In genomic region chr7:128740334-128740733, GRCm38 (mm10) we compare ENCODE assay signal across 7 mouse cellular contexts. TPM values are rescaled to one million over a fixed set of nuclear protein-coding genes. Genes with fewer than 3 reads are reported as not detected.
DNase-seq lines count a peak whose midpoint lies in the region; ATAC-seq lines count a peak whose summit lies in the region.

Gene Mcmbp, minus strand, starts transcription at chr7:128740495.

- H3K36me3 ChIP-seq in embryonic facial prominence, embryonic 10.5 days (replicated peaks), result peaks cover 29% of the 10 kb centered on the region
- peaks cover 26% of the 10 kb centered on the region for H3K36me3 ChIP-seq in limb, embryonic 10.5 days
- H3K36me3 ChIP-seq in midbrain, embryonic 13.5 days, result no peaks in the 10 kb centered on the region; the same call in 1 of the 2 replicates

- H3K4me2 ChIP-seq in midbrain, embryonic 13.5 days (replicated peaks), result peak within 1 kb of the TSS; percentile 90

- peak within 1 kb of the TSS; percentile 99 for H3K4me3 ChIP-seq in embryonic facial prominence, embryonic 10.5 days
- H3K4me3 ChIP-seq in limb, embryonic 10.5 days, result peak within 1 kb of the TSS; percentile 99
- H3K4me3 ChIP-seq in midbrain, embryonic 13.5 days (replicated peaks), result peak within 1 kb of the TSS; percentile 99

- H3K9ac ChIP-seq in midbrain, embryonic 13.5 days (replicated peaks), result peak within 1 kb of the TSS; percentile 97

- WGBS in embryonic facial prominence, embryonic 10.5 days, result under 1% methylated on average over 35 of the region's 35 CpGs
- under 1% methylated on average over 35 of the region's 35 CpGs for whole genome bisulfite sequencing in limb, embryonic 10.5 days
- WGBS in midbrain, embryonic 13.5 days, result 0% methylated on average over 35 of the region's 35 CpGs

- peak; percentile 63 for ATAC-seq in granulocyte monocyte progenitor cell, adult 5-6 weeks (replicated peaks; ENCODE audit: poor library complexity, severe bottlenecking)
- ATAC-seq in midbrain, embryonic 13.5 days, result peak; percentile 88

- H3K27me3 ChIP-seq in embryonic facial prominence, embryonic 10.5 days (replicated peaks; ENCODE audit: low read depth, poor library complexity, severe bottlenecking), result peaks cover 19% of the 10 kb centered on the region
- H3K27me3 ChIP-seq in limb, embryonic 10.5 days (ENCODE audit: low read depth, poor library complexity, severe bottlenecking), result peaks cover 4% of the 10 kb centered on the region; the same call in 1 of the 2 replicates
- H3K27me3 ChIP-seq in midbrain, embryonic 13.5 days, result peaks cover 12% of the 10 kb centered on the region

- H3K4me1 ChIP-seq in embryonic facial prominence, embryonic 10.5 days, result peaks cover 30% of the 10 kb centered on the region
- H3K4me1 ChIP-seq in limb, embryonic 10.5 days, result peaks cover 18% of the 10 kb centered on the region
- H3K4me1 ChIP-seq in midbrain, embryonic 13.5 days (replicated peaks), result peaks cover 32% of the 10 kb centered on the region

- H3K9me3 ChIP-seq in embryonic facial prominence, embryonic 10.5 days, result no peaks in the 10 kb centered on the region
- H3K9me3 ChIP-seq in limb, embryonic 10.5 days (replicated peaks), result no peaks in the 10 kb centered on the region
- no peaks in the 10 kb centered on the region for H3K9me3 ChIP-seq in midbrain, embryonic 13.5 days

- H3K27ac ChIP-seq in embryonic facial prominence, embryonic 10.5 days (replicated peaks), result peak within 1 kb of the TSS; percentile 97
- H3K27ac ChIP-seq in limb, embryonic 10.5 days, result peak within 1 kb of the TSS; percentile 98
- peak within 1 kb of the TSS; percentile 94 for H3K27ac ChIP-seq in midbrain, embryonic 13.5 days

- DNase-seq in adrenal gland, postnatal 10 days, result peak; percentile 99
- DNase-seq in embryonic facial prominence, embryonic 10.5 days (ENCODE audit: low spot score), result peak; percentile 99
- peak; percentile 94 for DNase-seq in kidney, adult 11 months
- peak; percentile 99 for DNase-seq in limb, embryonic 10.5 days (ENCODE audit: low spot score)
- DNase-seq in spleen, adult 12 weeks (ENCODE audit: low spot score), result peak; percentile 91

RNA-seq across cellular contexts. Expression of gene Mcmbp, which starts in this region (rescaled TPM):
- total RNA-seq in adrenal gland, postnatal 10 days (2021), result 10 to 100 TPM; 38.6 to 42.7 TPM
- 84.3 and 88.7 TPM in 2 replicates for polyA plus RNA-seq in embryonic facial prominence, embryonic 10.5 days (2016; fragmentation: Nextera tagmentation; extraction: Ambion mirVana)
- total RNA-seq in granulocyte monocyte progenitor cell, adult 5-6 weeks (2014; fragmentation: Nextera tagmentation), result 87.6 and 96.3 TPM in 2 replicates
- 64.0 and 73.3 TPM in 2 replicates for total RNA-seq in granulocyte monocyte progenitor cell, adult 5-6 weeks (2017)
- polyA plus RNA-seq in limb, embryonic 10.5 days (2016; fragmentation: Nextera tagmentation; extraction: Ambion mirVana), result 76.7 and 78.1 TPM in 2 replicates
- polyA plus RNA-seq in midbrain, embryonic 13.5 days (2015; fragmentation: Nextera tagmentation; extraction: Ambion mirVana), result 60.7 and 65.0 TPM in 2 replicates

Comparison
In these comparisons a context has a peak if more than half of its experiments do, and no peak if none do; other contexts are left out.
1. Peak in every context shown above with its lines: DNase-seq, ATAC-seq, H3K4me3 ChIP-seq and H3K27ac ChIP-seq.